Mouse (Mus musculus) left cerebral cortex, postnatal 36 days (tissue): Measurements from ENCODE around the gene Cd8a. TPM values are rescaled to one million over a fixed set of nuclear protein-coding genes. Genes with fewer than 3 reads are reported as not detected.

ENCODE experiments used
- total RNA-seq, 2 experiments: library from RNA; stranded (reverse); gene quantifications; 2 replicates each; pipeline ENCODE4 v1.2.3; 2021

Cd8a gene
- total RNA-seq, 2 experiments from 2014 or later, result not detected

Other genes with a start within 250 kb of the Cd8a start
- 1 to 10 TPM; 4.1 to 4.3 TPM for gene Thnsl2, start 229.0 kb upstream of the Cd8a start, total RNA-seq
- not detected for gene Fabp1, start 173.6 kb upstream of the Cd8a start, total RNA-seq
- gene Krcc1, start 101.8 kb upstream of the Cd8a start, total RNA-seq, result 10 to 100 TPM; 14.1 to 15.2 TPM
- 1 to 10 TPM; 1.3 to 1.4 TPM for gene Smyd1, start 51.2 kb upstream of the Cd8a start, total RNA-seq
- gene Cd8b1, start 50.6 kb upstream of the Cd8a start, total RNA-seq, result not detected
- gene Rmnd5a, start 67.2 kb downstream of the Cd8a start, total RNA-seq, result 10 to 100 TPM; 91.4 to 98.7 TPM
- 10 to 100 TPM; 51.0 to 51.4 TPM for gene Rnf103, start 120.5 kb downstream of the Cd8a start, total RNA-seq
- 100 to 1,000 TPM; 105 to 109 TPM for gene Chmp3, start 170.4 kb downstream of the Cd8a start, total RNA-seq